Mouse (Mus musculus): Measurements from ENCODE around the gene Hfe2. TPM values are rescaled to one million over a fixed set of nuclear protein-coding genes. Genes with fewer than 3 reads are reported as not detected.

Hfe2 gene
- polyA plus RNA-seq, 1 experiment, result not detected

- Histone ChIP-seq H3K27ac (ENCODE audit: insufficient read depth, low read length) (no peak overlapping the region), H3K4me3 (ENCODE audit: insufficient read depth, low read length) (peak overlapping the region; percentile 82), H3K4me1 (ENCODE audit: control insufficient read depth, insufficient read depth, low read length) (peaks cover 12% of the 10 kb centered on the region)
- TF ChIP-seq POLR2A (IDR thresholded peaks at IDR 0.05; ENCODE audit: low read depth, low read length), result 0 out of 2 replicates have a peak, but pooled peaks have one; percentile 11
- TF ChIP-seq CTCF (IDR thresholded peaks at IDR 0.05; ENCODE audit: borderline replicate concordance, insufficient read depth, low read length), result no peak
These were observed 35.2 kb downstream of the Hfe2 start for GRCm38 (mm10) chr3:96559911-96560850.

DNA sequence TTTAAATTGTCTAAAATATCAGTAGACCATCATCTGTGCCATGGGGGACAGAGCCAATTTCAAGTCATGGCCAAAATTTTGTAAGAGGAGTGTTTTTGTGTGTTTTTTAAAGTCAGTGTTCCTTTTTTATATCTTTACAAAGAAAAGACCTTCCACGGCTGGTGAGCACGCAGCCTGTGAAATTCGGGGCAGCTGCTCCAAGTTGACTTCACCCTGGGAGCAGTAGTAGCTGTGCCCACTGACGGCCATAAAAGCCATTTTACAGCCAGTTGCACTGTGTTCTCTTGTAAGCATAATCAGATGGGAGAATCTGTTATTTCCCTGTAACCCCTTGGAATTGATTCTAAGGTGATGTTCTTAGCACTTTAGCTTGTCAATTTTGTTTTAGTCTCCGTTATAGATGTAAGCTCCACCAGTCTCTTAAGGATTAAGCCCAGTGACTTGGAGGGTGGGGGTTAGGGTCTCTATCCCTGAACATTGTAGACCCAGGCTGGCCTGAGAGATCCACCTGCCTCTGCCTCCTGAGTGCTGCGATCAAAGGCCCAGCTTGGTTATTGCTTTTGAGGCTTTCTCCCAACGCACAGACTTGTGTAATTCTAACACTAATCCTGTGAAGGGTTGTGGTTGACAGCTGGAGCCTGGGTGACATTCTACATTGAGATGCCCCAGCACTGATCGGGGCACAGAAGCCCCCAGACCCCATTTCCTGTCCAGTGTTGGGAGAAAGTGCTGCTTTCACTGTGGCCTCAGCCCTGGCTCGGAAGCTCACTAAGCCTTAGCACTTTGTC is 36.1 kb downstream of the Hfe2 start:
- no peak overlapping the region for H3K4me3 ChIP-seq (ENCODE audit: insufficient read depth, low read length)
- TF ChIP-seq CTCF (IDR thresholded peaks at IDR 0.05; ENCODE audit: borderline replicate concordance, insufficient read depth, low read length) (no peak), POLR2A (IDR thresholded peaks at IDR 0.05; ENCODE audit: low read depth, low read length) (no peak; the same call in 1 of the 2 replicates)
- H3K4me1 ChIP-seq (ENCODE audit: control insufficient read depth, insufficient read depth, low read length), result peaks cover 12% of the 10 kb centered on the region
- no peak overlapping the region for H3K27ac ChIP-seq (ENCODE audit: insufficient read depth, low read length)

DNA sequence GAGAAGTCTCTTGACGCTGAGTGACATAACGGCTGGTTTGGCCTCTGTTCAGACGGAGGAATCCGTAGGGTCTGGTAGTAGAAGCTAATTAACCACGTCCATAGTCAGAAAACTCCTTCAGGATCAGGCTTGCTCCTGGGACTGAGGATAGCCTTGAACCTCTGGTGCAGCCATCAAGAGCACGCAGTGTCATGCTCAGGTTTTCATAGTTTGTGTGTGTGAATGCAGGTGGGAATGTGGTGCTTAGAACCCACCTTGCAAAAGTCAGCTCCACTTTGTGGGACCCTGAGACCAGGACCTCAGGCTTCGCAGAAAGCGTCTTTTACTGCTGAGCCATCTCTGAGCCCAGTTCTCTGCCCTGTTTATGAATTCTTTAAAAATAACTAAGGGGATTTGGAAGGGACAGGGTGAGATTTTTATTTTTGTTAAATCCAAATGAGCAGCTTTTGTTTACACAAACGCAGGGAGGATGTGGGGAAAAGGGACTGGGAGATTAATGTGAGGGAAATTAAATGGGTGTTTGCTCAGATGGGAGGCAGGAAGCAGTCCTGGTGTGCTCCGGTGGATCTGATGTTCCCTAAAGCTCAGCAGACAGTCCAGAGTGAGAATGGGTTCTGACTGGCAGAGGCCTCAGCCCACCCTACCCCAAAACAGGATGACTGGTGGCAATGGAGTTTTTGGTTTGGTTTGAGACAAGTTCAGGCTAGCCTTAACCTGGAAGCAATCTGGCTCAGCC is 37.1 kb downstream of the Hfe2 start:
- Histone ChIP-seq H3K4me1 (ENCODE audit: control insufficient read depth, insufficient read depth, low read length) (peaks cover 12% of the 10 kb centered on the region), H3K4me3 (ENCODE audit: insufficient read depth, low read length) (no peak overlapping the region), H3K27ac (ENCODE audit: insufficient read depth, low read length) (no peak overlapping the region)
- TF ChIP-seq CTCF (IDR thresholded peaks at IDR 0.05; ENCODE audit: borderline replicate concordance, insufficient read depth, low read length) (no peak), POLR2A (IDR thresholded peaks at IDR 0.05; ENCODE audit: low read depth, low read length) (peak; percentile 43; the same call in 1 of the 2 replicates)

DNA sequence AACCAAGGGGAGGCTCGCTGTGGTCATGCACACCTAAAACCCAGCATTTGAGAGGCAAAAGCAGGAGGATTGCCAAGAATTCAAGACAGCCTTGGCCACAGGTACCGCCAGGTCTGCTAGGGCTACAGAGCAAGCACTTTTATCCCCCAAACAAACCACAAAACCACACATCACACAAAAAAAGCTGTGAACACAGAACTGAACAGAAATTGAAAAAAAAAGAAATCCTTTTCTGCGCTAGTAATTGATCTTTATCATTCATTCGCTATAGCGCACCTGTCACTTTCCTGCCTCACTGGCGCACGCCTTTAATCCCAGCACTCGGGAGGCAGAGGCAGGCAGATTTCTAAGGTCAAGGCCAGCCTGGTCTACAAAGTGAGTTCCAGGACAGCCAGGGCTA is 38.3 kb downstream of the Hfe2 start:
- Histone ChIP-seq H3K27ac (ENCODE audit: insufficient read depth, low read length) (no peak overlapping the region), H3K4me3 (ENCODE audit: insufficient read depth, low read length) (no peak overlapping the region), H3K4me1 (ENCODE audit: control insufficient read depth, insufficient read depth, low read length) (peaks cover 12% of the 10 kb centered on the region)
- no peak for TF ChIP-seq POLR2A (IDR thresholded peaks at IDR 0.05; ENCODE audit: low read depth, low read length)
- no peak for TF ChIP-seq CTCF (IDR thresholded peaks at IDR 0.05; ENCODE audit: borderline replicate concordance, insufficient read depth, low read length)

DNA sequence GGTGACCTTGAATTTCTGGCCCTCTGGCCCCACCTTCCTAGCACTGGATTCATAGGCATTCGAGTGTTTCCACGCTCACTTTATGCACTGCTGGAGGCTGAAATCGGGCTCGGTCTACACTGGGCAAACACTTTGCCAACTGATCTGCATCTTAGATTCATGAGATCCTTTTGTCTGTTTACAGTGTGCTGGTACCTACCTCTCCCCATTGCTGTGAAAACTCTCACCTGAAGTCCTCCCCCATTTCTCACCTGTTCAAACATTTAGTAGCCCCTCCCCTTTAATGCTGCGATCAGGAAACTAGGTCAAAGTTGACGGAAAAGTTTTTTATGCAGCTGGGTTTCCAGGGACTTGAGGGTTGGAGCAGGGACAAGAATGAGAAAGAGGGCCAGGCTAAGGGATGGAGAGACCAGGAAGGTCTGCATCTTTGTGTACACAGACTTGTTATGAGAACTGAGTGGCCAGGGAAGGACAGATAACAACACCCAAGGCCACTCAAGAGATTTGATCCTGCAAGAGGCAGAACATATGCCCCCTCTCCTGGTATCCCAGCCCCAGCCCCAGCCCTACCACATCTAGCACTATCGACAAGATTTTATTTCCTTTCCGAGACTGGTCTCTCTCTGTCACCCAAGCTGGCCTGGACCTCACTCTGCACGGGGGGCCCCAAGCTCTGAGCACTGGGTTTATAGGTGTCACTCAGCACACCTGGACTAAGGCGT is 39.1 kb downstream of the Hfe2 start:
- H3K27ac ChIP-seq (ENCODE audit: insufficient read depth, low read length), result no peak overlapping the region
- TF ChIP-seq CTCF (IDR thresholded peaks at IDR 0.05; ENCODE audit: borderline replicate concordance, insufficient read depth, low read length) (no peak), POLR2A (IDR thresholded peaks at IDR 0.05; ENCODE audit: low read depth, low read length) (no peak)
- no peak overlapping the region for H3K4me3 ChIP-seq (ENCODE audit: insufficient read depth, low read length)
- H3K4me1 ChIP-seq (ENCODE audit: control insufficient read depth, insufficient read depth, low read length), result peaks cover 12% of the 10 kb centered on the region

DNA sequence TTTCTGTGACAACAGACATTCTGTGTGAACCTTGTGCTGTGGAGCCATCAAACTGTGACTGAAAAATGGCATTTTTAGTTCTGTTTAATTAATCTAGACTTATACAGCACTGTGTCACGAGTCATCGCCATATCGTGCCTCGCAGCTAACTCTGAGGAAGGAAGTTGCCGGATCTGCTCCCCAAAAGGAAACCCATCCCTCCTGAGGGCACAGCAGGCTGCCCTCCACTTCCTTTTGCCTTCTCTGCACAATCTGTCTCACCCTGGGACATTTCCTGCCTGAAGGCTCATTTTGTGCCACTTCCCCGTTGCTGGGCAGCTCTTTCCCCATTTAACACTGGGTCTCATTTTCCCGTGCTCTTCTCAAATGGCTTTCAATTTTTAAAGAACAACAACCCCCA is 39.7 kb downstream of the Hfe2 start:
- Histone ChIP-seq H3K27ac (ENCODE audit: insufficient read depth, low read length) (no peak overlapping the region), H3K4me1 (ENCODE audit: control insufficient read depth, insufficient read depth, low read length) (peaks cover 12% of the 10 kb centered on the region), H3K4me3 (ENCODE audit: insufficient read depth, low read length) (no peak overlapping the region)
- no peak for TF ChIP-seq CTCF (IDR thresholded peaks at IDR 0.05; ENCODE audit: borderline replicate concordance, insufficient read depth, low read length)
- TF ChIP-seq POLR2A (IDR thresholded peaks at IDR 0.05; ENCODE audit: low read depth, low read length), result no peak

DNA sequence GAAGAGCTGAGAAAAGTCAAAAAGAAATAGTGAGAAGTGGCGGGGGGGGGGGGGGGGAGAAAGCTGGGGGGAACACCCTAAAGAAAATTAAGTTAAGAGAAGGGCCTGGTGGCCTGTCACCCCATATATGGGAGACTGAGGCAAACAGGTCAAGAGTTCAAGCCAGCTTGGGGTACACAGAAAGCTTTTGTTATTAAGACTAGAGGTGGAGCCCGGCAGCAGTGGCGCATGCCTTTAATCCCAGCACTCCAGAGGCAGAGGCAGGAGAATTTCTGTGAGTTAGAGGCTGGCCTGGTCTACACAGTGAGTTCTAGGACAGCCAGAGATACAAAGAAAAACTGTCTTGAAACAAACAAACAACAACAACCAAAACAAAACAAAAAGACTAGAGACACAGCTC is 40.1 kb downstream of the Hfe2 start:
- H3K4me3 ChIP-seq (ENCODE audit: insufficient read depth, low read length), result no peak overlapping the region
- no peak overlapping the region for H3K27ac ChIP-seq (ENCODE audit: insufficient read depth, low read length)
- TF ChIP-seq POLR2A (IDR thresholded peaks at IDR 0.05; ENCODE audit: low read depth, low read length) (no peak), CTCF (IDR thresholded peaks at IDR 0.05; ENCODE audit: borderline replicate concordance, insufficient read depth, low read length) (no peak)
- peaks cover 8% of the 10 kb centered on the region for H3K4me1 ChIP-seq (ENCODE audit: control insufficient read depth, insufficient read depth, low read length)

DNA sequence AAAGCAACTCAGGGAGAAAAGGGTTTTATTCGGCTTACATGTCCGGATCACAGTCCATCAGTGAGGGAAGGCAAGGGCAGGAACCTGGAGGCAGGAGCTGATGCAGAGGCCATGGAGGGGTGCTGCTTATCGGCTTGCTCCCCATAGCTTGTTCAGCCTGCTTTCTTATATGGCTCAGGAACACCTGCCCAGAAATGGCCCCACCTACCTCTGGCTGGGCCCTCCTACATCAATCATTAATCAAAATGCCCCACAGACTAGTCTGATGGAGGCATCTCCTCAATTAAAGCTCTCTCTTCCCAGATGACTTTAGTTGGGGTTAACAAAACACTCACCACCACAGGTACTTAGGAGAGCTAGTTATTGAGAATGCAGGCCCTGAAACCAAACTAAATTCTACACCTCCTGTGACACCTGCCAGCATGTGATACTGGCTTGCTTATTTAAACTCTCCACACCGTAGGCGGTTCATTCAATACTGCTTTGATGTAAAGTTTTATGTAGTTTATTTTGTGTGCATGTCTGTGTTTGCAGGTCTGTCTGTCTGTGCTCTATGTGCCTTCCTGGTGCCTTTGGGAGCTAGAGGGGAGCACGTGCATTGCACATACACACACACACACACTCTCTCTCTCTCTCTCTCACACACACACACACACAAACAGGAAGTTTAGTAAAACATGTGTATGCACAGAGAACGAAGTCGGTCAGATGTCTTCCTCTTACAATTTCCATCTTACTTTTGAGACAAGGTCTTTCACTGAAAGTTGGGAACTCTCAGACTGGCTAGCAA is 41.9 kb downstream of the Hfe2 start:
- TF ChIP-seq CTCF (IDR thresholded peaks at IDR 0.05; ENCODE audit: borderline replicate concordance, insufficient read depth, low read length) (no peak), POLR2A (IDR thresholded peaks at IDR 0.05; ENCODE audit: low read depth, low read length) (no peak)
- no peak overlapping the region for H3K27ac ChIP-seq (ENCODE audit: insufficient read depth, low read length)
- H3K4me1 ChIP-seq (ENCODE audit: control insufficient read depth, insufficient read depth, low read length), result peaks cover 5% of the 10 kb centered on the region
- H3K4me3 ChIP-seq (ENCODE audit: insufficient read depth, low read length), result no peak overlapping the region

Measured in embryonic fibroblast, embryonic 13.5 days (primary cell).